Mouse (Mus musculus) retina, embryonic 14.5 days (tissue): ENCODE measurements around the gene Lct.
"Not testable (repeated sequence)": the region's sequence is repeated elsewhere in the genome, so short reads cannot be mapped to it uniquely, and the experiment has no call there.

Experiments
- DNase-seq: peaks from one replicate; pipeline ENCODE4 v3.0.0-alpha.2; 2015; ENCODE audit warnings: low spot score

The Lct gene

DNA sequence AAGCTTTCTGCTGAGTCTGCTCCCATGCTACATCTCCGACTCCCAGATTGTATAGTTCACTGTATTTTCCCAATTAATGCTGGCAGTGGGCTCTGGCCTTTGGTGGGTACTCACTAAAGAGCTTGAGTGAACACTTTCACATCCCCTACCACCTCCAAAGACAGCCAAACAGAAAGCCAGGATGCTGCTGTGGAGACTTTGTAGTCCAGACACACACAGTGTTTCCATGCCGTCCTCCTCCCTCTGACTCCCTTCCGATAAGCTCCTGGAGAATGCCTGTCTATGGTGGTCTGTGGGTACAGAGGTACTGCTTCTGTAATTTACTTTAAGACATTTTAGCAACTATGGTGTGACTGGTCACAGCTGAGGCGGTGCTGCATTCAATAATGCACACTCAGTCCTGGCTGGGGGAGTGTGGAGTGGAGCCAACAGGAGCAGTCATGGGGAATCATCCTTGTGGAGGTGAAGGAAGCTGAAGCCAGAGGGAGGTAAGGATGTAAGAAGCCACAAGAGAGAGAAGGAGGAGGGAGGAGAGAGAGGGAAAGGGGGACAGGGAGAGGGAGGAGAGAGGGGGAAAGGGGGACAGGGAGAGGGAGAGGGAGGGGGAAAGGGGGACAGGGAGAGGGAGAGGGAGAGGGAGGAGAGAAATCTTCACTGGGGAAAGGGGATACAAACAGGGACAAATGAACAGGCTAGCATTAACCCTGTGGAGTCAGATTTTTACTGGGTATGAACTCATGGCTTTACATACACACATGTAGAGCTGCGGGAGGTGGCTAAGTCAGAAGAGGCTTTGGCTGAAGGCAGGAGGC, 32.2 kb downstream of the Lct start:
- peak; percentile 39 for DNase-seq

DNA sequence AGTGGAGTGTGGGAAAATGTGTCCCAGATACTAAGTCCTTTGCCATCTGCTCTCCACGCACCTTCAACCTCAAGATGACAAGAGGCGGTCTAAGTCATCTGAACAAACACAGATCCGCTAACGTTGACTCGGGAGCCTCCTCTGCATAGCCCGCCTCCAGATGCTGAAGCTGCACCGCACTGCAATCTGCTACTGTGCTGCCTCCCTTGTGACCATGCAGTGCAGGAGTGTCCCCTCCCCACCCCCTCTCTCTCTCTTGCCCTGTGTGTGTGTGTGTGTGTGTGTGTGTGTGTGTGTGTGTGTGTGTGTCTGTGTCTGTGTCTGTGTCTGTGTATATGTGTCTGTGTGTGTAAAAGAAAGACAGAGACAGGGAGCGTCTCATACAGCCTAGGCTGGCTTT, 32.8 kb downstream of the Lct start:
- peak; percentile 25 for DNase-seq

DNA sequence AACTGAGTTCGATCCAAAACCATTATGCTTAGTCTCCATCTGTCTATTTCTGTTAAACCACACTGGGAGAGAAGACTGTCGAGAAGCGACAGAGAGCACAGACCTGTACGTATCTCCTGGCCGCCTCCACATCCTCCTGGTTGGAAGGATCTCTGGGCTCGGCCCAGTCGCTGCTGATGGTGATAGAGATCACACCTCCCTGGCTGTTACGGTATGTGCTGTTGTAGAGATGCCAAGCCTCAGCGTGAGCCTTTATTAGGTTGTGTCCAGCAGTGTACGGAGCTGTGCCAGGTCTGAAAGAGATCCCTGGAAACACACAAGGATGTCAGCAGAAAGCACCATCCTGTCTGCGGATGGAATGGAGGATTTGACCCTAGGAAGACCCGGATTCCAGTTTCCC, 34.6 kb downstream of the Lct start:
- no peak for DNase-seq

DNA sequence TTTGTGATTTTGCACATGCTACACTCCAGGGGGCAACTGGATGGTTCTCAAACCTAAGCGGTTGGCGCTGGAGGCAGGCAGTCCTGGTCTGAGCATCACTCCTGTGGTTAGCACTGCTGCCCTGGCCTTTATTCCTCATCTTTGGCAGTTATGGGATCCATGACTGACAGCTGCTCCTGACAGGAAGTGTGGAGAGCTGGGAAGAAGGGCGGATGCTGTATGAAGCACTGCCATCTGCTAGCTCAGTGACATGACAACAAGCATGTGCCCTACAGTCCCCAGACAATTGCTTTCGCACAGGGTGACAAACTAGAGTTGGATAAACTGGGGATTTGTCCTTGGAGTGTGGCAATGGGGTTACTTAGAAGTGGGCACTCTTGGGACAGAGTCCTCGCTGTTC, 37.8 kb downstream of the Lct start:
- peak; percentile 4 for DNase-seq

DNA sequence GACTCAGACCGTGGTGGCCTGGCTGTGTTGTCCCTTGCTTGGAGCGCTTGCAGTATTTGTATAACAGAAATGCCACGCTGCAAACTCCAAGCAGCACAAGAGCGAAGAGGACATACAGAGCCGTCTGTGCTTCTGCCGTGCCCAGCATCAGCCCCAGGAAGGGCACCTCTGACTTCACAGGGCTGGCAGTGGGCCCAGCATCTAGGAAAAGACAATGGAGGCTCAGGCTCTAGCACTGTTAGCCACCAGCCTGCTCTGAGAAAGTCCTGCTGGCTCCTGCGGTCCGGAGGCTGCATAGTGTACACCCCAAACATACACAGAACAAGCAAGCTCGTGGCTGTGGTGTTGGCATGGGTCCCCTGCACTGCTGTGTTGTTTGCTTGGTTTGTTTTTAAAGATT, 43.0 kb downstream of the Lct start:
- no peak for DNase-seq

DNA sequence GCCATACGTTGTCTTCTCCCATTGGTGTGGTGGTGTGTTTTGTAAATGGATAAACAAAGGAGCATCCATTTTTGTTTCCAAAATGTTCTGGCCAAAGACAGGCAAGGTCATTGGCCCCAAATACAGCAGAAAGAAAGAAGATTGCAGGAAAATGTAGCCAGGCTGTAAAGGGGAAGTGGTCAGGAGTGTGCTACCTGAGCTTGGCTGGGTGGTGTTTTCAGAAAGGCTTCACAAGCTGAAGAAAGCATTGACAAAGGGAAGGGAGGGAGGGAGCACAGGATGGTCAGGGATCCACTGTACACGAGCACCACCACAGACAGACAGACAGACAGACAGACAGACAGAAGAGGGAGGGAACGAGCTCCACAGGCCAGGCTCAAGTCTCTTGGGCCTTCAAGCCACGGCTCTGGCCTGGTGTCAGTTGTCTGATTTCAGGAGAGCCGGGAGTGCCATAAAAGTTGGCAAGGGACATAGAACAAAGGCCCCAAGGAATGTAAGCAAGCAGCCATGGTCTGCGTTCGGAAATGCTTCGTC, 43.9 kb downstream of the Lct start:
- DNase-seq, result no peak

DNA sequence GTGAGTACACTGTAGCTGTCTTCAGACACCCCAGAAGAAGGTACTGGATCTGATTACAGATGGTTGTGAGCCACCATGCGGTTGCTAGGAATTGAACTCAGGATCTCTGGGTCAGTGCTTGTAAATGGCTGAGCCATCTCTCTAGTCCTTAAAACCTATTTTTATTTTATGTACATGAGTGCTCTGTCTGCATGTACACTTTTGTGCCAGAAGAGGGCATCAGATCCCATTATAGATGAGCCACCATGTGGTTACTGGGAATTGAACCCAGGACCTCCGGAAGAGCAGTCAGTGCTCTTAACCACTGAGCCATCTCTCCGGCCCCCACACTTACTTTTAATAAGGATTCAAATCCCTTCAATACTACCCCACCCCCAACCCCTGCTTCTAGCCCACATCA, 45.2 kb downstream of the Lct start:
- no peak for DNase-seq

DNA sequence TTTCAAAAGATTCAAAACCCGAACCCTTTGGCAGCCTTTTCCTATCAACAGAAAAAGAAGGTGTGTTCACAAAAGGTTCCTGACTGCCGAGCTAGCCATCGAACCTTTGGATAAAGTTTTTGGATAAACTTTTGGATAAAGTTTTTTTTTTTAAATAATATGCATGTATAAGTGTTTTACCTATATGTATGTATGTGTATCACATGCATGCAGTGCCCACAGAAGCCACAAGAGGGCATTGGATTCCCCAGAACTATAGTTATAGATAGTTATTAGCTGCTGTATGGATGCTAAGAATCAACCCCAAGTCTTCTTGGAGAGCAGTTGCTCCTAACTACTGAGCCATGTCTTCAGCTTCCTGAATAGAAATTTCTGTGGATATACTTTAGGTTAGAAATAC, 46.4 kb downstream of the Lct start:
- DNase-seq, result peak; percentile 22

DNA sequence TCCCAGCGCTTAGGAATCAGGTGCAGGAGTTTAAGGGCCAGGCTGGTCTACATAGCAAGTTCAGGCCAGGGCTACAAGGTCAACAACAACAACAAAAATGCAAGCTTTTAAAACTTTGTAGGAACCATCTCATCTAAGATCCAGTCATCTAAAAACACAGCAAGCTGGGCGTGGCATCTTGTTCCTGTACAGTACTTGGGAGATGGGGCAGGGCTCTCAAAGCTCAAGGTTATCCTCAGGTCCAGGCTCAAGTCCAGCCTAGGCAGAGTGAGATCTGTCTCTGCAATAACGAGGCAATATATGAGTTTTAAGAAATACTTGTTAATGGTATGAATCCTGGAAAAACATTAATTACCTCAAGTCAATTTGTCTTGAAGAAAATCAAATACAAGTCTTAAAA, 49.6 kb downstream of the Lct start:
- no peak for DNase-seq

DNA sequence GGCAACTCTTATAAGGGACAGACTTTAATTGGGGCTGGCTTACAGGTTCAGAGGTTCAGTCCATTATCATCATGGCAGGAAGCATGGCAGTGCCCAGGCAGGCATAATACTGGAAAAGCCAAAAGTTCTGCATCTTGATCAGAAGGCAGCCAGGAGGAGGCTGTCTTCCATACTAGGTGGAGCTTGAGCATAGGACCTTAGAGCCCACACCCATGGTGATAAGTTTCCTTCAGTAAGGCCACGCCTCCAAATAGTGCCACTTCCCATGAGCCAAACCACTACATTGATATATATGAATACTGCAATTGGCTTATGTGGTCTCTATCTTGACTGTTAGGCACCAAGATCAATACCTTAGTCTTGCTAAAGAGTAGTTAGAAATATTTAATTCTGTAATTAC, 52.2 kb downstream of the Lct start:
- no peak for DNase-seq

DNA sequence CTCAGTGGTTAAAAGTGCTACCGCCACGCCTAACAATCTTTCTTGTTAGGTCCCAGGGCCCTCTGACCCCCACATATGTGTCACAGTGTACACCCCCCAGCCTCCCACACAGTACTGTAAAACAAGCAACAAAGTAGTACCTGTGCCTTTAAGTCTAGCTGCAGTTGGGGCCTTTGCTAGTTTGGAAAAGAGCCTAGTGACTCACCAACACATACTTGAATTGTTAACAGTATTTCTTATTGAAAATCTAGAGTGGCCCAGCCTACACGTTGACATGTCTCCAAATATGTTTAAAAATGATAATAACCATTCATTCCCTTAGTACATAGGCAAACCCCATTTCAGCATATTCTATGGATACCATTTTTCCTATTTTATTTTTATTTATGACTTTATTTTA, 57.4 kb downstream of the Lct start:
- DNase-seq, result no peak

DNA sequence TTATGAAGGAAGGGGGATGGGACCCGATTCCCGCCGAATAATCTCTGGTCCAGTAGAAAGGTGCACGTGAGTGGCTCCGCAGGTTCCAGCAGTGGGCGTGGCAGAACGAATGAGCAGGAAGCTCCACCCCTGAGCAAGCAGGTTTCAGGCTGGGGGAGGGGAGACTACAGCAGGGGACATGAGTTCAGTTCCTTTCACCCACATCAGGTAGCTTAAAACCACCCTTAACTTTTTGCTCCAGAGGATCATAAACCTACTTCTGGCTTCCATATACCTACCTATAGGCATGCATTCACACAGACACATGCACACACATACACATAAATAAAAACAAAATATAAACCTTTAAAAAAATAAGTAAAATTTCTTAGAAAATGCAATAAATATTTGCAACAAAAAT, 61.1 kb downstream of the Lct start:
- not testable (repeated sequence) for DNase-seq

DNA sequence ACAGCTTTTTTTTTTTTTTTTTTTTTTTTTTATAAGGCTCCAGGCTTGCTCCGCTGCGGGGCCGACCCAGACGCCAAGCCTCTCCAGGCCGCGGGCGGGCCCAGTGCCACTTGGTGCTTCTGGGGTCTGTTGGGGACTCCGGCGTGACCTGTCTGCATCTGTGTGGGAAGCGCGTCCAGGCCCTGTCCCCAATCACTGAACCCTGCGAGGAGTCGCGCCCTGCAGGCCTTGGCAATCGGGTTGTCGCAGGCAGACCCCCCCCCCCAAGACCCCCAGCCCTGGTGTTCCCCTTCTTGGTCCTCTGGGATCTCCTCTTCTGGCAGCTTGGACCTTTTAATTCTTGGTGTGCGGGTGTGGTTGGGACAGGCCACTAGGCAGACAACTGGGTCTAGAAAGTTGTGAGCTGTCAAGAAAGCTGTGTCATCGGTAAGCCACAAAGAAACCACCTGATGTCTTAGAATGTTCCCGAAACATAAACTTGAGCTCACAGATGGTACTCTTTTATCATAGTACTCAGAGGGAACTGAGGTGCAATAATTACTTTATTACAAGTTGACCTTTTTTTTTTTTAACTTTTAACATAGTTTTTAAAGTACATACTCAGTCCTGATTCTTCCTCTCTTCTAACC, 83.3 kb downstream of the Lct start:
- peak; percentile 48 for DNase-seq

DNA sequence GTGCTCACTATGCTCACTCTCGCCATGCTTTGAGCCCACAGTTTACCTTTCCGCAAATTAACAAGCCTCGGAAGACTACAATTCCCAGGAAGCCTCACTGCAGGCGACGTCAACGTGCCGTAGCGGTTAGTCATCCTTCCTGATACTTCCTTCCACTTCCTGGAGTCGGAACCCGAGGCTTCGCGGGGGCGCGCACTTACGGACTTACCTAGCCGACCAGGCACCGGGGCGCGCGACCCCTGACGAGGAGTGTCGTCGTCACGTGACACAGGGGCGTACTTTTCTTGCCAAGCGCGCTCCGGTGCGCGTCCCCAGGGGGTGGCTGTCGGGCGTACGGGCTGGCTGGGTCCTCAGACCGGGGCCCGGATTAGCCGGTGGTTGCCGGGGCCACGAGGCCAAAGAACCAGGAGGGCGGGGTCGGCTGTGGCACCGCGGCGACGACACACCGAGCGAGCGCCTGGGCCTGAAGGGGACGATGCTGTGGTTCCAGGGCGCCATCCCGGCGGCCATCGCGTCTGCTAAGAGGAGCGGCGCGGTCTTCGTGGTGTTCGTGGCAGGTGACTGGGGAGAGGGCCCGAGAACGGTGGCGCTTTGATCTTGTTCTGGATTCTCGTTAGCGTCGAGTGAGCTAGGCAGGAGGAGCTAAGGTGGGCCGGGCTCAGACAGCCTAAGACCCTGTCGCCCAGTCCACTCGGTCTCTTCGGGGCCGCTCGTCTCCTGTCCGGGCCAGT, 84.0 kb downstream of the Lct start:
- DNase-seq, result peak; percentile 96

DNA sequence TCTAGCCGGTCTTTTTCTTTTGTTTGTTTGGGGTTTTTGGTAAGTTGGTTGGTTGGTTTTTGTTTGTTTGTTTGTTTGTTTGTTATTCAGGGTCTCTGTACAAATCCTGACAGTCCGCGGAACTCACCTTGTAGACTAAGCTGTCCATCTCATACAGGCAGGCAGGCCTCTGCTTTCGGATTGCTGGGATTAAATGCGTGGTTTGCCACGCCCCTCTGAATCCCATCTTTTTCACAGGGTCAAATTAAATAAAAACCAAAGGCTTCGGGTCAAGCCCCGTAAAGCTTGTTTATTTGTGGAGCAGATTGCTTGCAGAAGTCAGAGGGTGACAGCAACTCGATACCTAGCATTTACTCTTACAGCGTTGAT, 84.5 kb downstream of the Lct start, which contains the start of gene Ubxn4:
Gene Ubxn4, plus strand, starts transcription at position 338 of the 369 bp plus-strand sequence.
- DNase-seq, result no peak

DNA sequence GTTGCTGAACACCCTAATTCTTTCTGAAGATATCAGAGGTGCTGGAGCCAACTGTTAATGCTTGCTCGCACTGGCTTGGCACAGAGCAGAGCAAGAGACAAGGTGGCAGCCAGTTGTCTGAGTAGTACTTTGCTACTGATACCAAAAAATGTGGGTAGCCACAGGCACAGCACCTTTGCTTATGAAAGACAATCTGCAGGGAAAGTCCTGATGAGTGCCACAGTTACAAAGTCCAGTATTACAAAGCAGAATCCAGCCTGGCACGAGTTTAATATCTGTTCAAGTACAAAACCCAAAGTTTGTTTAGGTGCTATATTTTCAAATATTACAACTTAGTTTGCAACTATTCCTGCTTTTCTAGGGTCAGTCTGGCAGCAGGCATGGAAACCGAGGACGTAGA, 92.9 kb downstream of the Lct start:
- no peak for DNase-seq
